Mouse (Mus musculus) layer of hippocampus, adult 2 months (tissue): ENCODE measurements around the gene Tmem87a. TPM values are rescaled to one million over a fixed set of nuclear protein-coding genes. Genes with fewer than 3 reads are reported as not detected.
A peak's percentile ranks its signal among the peaks of the same experiment; 100 is the strongest.

Experiments used
- DNase-seq, 2 experiments: peaks; one replicate each; pipeline ENCODE4 v3.0.0; 2022; ENCODE audit warnings: low spot score in 2 of 2
- H3K27ac ChIP-seq: fragments of 200-600 bp; 2 replicates; pipeline ENCODE4 v1.8.1; 2022
- H3K4me3 ChIP-seq: fragments of 200-600 bp; 2 replicates; pipeline ENCODE4 v1.8.1; 2022; ENCODE audit warnings: mild to moderate bottlenecking
- CTCF ChIP-seq: fragments of 200-600 bp; conservative IDR thresholded peaks from 2 replicates; pipeline ENCODE4 v1.8.1; 2022; ENCODE audit warnings: antibody characterized with exemption, mild to moderate bottlenecking, moderate library complexity
- long read RNA-seq, 2 experiments: library from polyadenylated mRNA; stranded (forward); transcript quantifications; one replicate each; pipeline ENCODE4 v2.0.0; 2021; ENCODE audit warnings: borderline mapping rate in 2 of 2
- total RNA-seq, 2 experiments: library from RNA; stranded (reverse); gene quantifications; 2 replicates each; pipeline ENCODE4 v1.2.3; 2021

Gene Tmem87a
- total RNA-seq = 10 to 100 TPM; 41.0 to 43.4 TPM
- long read RNA-seq, experiment 1, transcript Tmem87a-201 (20 exons, 2,874 nt) = major isoform, 23 of 31 reads
- long read RNA-seq, experiment 1, partial matches to known transcripts = 0 of 31 reads
- long read RNA-seq, experiment 1, other reads (novel, unspliced or antisense) = 6 of 31 reads
- long read RNA-seq, experiment 2, transcript Tmem87a-201 (20 exons, 2,874 nt) = major isoform, 29 of 49 reads
- long read RNA-seq, experiment 2, partial matches to known transcripts = 3 of 49 reads
- long read RNA-seq, experiment 2, other reads (novel, unspliced or antisense) = 17 of 49 reads

DNA sequence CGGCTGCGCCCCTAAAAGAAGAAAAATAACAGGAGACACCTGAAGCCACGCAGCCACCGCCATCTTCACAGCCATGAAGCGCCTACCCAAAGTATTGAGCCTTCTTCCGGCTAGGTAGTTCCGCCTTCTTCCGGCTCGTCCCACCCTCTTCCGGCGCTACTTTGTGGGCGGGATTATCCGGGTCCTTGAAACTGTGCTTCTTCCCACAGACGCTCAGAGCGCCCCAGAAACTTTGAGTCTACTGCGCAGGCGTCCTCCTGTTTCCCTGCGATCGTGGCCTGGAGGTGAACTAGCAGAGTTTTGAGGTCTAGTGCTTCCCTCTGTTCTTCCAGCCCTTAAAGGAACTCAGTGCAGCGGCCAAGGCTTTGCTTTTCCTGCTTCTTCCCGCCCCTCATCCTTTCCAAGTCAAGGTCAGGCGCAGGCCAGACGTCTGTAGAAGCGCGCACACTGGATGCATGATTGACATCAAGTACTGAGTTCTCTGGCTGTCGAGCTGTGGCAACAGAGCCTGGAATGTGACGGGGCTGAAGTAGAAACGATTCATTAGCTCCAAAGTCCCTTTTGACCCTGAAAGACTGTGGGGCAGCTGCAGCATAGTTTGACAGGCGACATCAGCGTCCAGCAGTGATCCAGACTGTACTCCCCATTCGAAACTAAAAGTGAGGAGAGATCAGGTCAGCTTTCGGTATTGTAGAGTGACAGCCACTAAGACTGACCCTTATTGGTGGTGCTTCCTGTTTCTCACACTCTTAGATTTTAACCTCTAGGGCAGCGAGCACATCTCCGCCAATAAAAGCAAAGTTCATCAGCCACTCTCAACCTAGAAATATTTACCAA is at the start of gene Tmem87a:
Tmem87a (minus strand) TSS at position 128 of the 837 bp plus-strand sequence.
- TF ChIP-seq CTCF = 0 out of 2 replicates have a peak, but pooled peaks have one; percentile 24
- peak within 1 kb of the TSS; percentile 98 for H3K27ac ChIP-seq
- DNase-seq = peak; percentile 95 to 97
- peak within 1 kb of the TSS; percentile 91 for H3K4me3 ChIP-seq

DNA sequence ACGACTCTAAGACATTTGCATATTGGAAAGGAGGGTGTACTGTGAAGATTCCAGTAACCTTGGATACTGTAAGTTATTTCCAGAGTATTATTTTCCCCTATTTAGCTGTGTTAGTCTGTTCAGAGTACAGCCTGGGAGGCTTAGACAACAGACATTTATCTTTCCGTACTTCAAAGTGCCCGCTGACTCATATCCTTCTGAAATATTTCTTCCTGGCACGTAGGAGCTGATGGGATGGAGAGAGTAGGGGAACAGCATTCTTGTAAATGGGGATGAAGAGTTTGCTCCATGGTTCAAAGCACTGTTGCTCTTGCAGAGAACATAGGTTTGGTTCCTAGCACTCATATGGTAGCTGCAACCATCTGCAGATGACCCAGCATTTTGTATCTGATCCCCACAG is 48.7 kb upstream of the Tmem87a start:
- TF ChIP-seq CTCF = no peak
- DNase-seq = no peak
- no peak overlapping the region for H3K4me3 ChIP-seq
- H3K27ac ChIP-seq = no peak overlapping the region

DNA sequence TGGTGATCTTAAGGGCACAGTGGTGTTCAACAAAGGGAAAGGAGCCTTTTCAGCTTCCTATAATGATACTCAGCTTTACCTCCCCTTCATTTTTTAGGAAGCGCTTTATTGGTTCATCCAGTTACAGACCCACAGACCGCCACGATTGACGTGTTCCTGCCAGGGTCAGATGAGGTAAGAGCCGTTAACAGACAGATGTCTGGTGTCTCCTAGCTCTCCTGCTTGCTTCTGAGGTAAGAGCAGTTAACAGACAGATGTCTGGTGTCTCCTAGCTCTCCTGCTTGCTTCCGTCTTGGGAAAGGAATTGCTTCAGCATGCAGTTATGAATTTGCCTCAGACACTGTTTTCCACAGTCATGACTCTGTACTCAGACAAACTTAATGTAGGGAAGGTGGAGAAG is 46.8 kb upstream of the Tmem87a start:
- no peak for DNase-seq
- no peak overlapping the region for H3K27ac ChIP-seq

DNA sequence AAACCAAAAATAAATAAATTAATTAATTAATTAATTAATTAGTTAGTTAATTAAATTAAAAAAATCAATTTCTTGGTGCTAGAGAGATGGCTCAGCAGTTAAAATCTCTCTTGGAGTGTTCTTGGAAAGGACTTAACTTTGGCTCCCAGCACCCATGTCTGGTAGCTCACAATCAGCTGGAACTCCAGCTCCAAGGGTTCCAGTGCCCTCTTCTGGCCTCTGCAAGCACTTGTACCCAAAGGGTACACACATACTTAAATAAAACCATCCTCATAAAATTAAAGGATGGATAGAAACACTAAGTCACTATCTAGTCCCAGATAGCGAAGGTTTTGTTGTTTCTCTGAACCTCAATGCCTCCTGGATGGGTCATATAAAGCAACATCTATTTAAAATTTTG is 43.4 kb upstream of the Tmem87a start:
- DNase-seq = no peak
- Histone ChIP-seq H3K4me3 (no peak overlapping the region), H3K27ac (no peak overlapping the region)
- TF ChIP-seq CTCF = peak; percentile 42

More for the DNA sequence above, 46.8 kb upstream of the Tmem87a start:
- TF ChIP-seq CTCF = no peak
- no peak overlapping the region for H3K4me3 ChIP-seq

DNA sequence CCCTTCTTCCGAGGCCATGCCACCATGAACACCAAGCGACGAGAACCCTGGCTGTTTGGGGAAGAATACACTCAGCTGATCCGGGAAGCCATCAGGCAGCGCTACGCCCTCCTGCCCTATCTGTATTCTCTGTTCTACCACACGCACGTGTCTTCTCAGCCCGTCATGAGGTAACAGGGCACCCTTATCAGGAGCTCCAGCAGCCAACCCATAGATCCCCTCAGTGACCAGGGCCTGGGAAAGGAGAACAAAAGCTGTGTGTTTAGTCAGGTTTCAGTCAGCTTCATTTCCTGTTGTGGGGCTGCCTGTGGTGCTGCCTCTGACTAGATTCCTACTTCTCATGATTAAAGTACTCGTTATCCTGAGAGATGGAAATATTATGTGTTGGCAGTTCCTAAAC is 42.5 kb upstream of the Tmem87a start:
- no peak for TF ChIP-seq CTCF
- Histone ChIP-seq H3K27ac (no peak overlapping the region), H3K4me3 (no peak overlapping the region)
- DNase-seq = no peak

DNA sequence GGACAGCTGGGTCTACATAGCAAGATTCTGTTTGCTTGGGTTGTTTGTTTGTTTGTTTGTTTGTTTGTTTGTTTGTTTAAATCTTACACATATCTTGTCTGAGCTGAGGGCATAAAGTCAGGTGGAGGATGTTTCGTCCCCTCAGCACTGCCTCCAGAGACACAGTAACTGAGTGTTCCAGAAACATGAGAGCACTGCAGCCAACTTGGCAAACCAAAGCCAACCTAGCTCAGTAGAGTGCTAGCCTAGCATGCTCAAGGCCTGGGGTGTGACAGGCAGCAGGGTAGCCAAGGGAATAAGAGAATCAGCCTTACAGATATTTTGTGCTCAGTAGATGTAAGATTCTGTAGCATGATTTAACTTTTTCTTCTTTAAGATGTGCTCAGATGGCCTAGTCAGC is 40.6 kb upstream of the Tmem87a start:
- Histone ChIP-seq H3K27ac (no peak overlapping the region), H3K4me3 (no peak overlapping the region)
- no peak for TF ChIP-seq CTCF
- DNase-seq = no peak

DNA sequence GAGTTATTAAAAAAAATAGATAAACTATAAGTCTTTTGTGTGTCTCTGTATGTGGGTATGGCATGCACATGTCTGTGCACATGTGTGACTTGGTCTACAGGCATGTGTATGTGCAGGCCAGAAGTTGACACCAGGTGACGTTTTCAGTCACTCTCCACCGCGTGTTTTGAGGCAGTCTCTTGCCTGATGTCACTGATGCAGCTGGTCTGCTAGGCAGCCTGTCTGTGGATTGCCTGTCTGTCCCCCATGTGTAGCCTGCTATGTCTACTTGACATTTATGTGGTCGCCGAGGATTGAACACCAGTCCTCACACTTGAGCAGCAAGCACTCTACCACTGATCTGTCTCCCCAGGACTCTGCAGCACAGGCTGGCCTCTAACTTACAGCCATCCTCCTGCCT is 20.5 kb upstream of the Tmem87a start:
- H3K27ac ChIP-seq = no peak overlapping the region

DNA sequence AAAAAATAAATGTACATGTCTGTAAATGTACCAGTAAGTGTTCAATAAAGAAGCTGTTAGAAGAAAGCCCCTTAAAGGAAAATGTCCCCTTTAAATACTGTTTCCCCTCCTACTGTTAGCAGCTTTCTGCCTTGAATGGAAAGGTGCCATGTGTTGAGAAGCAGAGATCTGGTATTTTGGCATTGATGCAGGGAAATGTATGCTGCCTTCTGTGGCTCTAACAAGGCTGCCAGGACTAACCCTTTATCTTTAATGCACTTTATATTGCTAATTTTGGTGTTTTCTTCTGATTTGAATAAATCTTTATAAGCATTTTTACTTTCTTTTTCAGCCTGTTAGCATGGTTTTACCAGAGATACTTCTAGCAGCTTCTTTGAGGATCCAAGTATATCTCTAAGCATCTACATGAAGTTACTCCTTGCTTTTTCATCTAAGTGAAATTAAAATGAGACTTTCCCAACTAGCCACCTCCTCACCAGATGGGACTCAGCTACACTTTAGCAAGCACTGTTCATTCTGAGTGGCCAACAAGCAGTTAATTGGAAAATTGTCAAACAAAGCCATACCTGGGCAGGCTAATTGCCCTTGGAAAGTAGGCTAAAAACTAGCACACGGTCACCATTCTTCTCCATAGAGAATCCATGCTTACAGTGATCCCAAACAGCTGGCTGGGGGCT is 11.0 kb upstream of the Tmem87a start:
- H3K4me3 ChIP-seq = no peak overlapping the region
- H3K27ac ChIP-seq = peak overlapping the region; percentile 84
- DNase-seq = peak; percentile 27 to 56
- TF ChIP-seq CTCF = no peak

More for the DNA sequence above, 20.5 kb upstream of the Tmem87a start:
- no peak for DNase-seq
- no peak overlapping the region for H3K4me3 ChIP-seq
- TF ChIP-seq CTCF = no peak

DNA sequence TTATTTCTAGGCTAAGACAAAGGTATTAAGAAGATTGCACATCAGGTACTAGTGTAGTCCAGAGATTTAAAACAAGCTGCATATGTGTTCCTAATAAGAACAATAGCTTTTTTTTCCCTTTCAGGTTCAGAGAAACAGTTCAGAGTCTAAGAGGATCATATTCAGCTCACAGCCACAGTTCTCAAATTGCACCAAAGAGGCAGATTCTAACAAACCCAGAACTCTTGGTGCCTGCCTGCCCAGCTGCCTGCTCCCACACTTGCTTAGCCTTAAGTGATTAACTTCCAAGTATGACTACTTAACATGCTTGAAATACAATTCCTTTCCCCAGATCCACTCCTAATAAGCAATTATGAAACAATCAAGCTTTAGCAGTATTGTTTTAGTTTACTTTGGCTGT is 10.2 kb upstream of the Tmem87a start:
- TF ChIP-seq CTCF = no peak
- H3K4me3 ChIP-seq = no peak overlapping the region
- DNase-seq = peak in 1 of 2 experiments; percentile 19
- peak overlapping the region; percentile 84 for H3K27ac ChIP-seq

DNA sequence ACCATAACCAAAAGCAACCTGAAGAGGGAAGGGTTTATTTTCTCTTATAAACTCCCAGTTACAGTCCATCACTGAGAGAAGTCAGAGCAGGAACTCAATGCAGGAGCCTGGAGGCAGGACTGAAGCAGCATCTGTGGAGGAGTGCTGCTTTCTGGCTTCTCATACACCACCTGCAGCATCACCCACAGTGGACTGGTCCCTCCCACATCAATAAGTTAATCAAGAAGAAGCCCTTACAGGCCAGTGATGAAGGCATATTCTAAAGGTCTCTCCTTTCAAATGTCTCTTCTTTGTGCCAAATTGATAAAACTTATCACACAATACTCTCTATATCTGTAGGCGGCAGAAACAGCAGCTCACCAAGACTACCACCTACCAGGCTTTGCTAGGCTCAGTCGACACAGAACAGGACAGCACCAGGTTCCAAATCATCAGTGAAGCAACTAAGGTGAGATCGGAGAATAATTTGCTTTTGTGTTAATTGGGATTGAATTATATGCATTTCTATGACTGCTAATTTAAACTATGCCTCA is 7.2 kb upstream of the Tmem87a start:
- Histone ChIP-seq H3K4me3 (no peak overlapping the region), H3K27ac (no peak overlapping the region)
- TF ChIP-seq CTCF = no peak
- DNase-seq = no peak

DNA sequence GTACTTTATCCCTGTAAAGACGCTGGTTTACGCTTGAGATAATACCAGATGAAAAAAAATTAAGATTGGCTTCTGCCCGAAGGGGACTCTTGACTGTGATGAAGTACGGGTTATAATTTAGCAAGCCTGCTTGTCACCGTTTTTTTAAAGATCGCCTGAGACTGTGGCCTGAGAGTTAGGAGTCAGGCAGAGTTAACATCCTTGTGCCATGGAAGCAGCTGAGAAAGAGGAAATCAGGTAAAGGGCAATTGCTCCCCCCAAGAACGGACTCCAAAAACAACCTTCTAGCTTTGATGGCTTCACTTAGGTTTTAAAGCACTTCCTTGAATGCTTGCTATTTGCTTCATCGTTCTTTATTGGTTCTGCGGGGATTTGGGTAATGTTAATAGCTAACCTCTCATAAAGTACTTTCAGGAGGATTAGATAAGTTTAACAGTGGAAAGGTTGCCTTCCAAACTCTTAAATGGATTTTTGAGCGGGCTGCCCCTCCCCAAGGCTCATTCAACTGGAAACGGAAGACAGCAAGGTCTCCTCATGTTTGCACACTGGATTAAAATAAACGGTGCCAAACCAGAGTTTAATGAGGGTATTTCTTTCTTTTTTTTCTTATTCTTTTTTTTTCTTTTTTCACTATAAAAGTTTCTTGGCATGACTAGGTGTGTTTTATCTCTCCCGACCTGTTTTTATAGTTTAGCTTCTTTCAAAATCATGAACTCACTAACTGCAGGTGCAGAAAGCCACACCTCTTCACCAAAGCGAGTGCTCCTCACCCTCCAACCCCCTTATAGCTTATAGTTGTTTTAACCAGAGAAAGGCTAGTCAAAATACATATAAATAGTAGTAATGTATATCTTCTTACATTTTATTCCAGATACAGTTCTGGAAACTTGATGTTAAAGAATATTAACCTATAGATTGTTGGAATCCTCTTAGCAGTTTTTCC is 1.2 kb upstream of the Tmem87a start:
- H3K4me3 ChIP-seq = peak overlapping the region; percentile 91
- DNase-seq = no peak
- peak overlapping the region; percentile 98 for H3K27ac ChIP-seq
- TF ChIP-seq CTCF = no peak

DNA sequence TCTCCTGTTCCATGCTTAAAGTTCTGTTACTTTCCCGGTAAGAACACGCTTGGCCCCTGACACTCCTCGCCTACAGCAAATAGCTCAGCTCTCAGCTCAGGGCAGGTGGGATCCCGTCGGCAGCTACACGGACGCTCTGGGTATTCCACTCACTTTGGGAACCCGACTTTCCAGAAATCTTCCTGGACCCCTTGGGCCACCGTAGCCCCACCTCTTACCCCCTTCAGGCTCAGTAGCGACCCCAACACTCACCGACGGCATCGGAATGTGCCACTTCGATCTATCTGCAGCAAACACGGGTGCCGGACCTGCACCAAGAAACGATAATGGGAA is 294 bp downstream of the Tmem87a start, which contains the start of gene Ganc:
Ganc (plus strand) TSS at position 244 of the 333 bp plus-strand sequence.
- no peak for TF ChIP-seq CTCF
- DNase-seq = no peak
- H3K4me3 ChIP-seq = peak within 1 kb of the TSS; percentile 91
- peak within 1 kb of the TSS; percentile 98 for H3K27ac ChIP-seq
